Mouse (Mus musculus) ES-E14 (cell line): ENCODE results near the gene Tnfrsf25.

ENCODE experiments used
- CHD2 ChIP-seq: IDR thresholded peaks from 2 replicates; pipeline ENCODE4 v1.6.1; 2014; ENCODE audit warnings: mild to moderate bottlenecking, low read depth, low read length, inconsistent platforms
- HCFC1 ChIP-seq: IDR thresholded peaks from 2 replicates; pipeline ENCODE4 v1.6.1; 2012; ENCODE audit warnings: low read length, inconsistent platforms, borderline replicate concordance; ENCODE audit not compliant: insufficient read depth
- MAFK ChIP-seq: IDR thresholded peaks from 2 replicates; pipeline ENCODE4 v1.6.1; 2014; ENCODE audit warnings: mild to moderate bottlenecking, low read depth, low read length, inconsistent platforms; ENCODE audit not compliant: insufficient read depth
- ZC3H11A ChIP-seq: IDR thresholded peaks from 2 replicates; pipeline ENCODE4 v1.6.1; 2012; ENCODE audit warnings: low read depth, mild to moderate bottlenecking, inconsistent platforms, low read length, borderline replicate concordance
- ZNF384 ChIP-seq: IDR thresholded peaks from 2 replicates; pipeline ENCODE4 v1.6.1; 2012; ENCODE audit warnings: low read depth, low read length, inconsistent platforms

GRCm38 (mm10) chr4:152115921-152116612 is at the start of gene Tnfrsf25:
- TF ChIP-seq ZC3H11A (no peak), CHD2 (no peak), ZNF384 (no peak), MAFK (no peak), HCFC1 (no peak)
